Mouse (Mus musculus): Measurements from ENCODE around the gene Ier3. TPM values are rescaled to one million over a fixed set of nuclear protein-coding genes. Genes with fewer than 3 reads are reported as not detected.

The Ier3 gene
- polyA plus RNA-seq, 1 experiment, result not detected

DNA sequence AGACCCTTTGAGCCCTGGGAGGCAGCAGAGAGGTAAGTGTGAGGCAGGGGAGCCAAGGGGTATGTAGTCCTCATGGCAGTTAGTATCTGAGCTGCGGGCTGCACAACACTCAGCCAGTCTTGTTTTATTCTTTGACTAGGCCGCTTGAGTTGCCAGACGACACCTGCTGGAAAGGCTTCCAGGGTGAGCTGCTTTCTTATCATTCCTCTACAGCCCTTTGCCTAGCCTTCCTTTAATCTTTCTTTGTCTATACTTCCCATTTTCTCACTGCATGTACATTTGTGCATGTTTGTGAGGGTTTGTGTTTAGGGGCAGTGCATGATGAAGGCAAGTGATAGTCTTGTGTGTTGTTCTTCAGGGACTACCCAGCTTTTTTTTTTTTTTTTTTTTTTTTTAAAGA, 29.5 kb downstream of the Ier3 start:
- Histone ChIP-seq H3K4me3 (ENCODE audit: insufficient read depth, low read depth, low read length) (no peak overlapping the region), H3K27ac (ENCODE audit: insufficient read depth, low read depth, low read length) (no peak overlapping the region), H3K4me1 (ENCODE audit: control insufficient read depth, insufficient read depth, low read length) (no peaks in the 10 kb centered on the region)
- 91% methylated on average over 3 of the region's 3 CpGs for WGBS
- TF ChIP-seq POLR2A (IDR thresholded peaks at IDR 0.05; ENCODE audit: insufficient read depth, low read depth, low read length) (no peak), CTCF (IDR thresholded peaks at IDR 0.05; ENCODE audit: insufficient read depth, low read depth, low read length) (no peak)

DNA sequence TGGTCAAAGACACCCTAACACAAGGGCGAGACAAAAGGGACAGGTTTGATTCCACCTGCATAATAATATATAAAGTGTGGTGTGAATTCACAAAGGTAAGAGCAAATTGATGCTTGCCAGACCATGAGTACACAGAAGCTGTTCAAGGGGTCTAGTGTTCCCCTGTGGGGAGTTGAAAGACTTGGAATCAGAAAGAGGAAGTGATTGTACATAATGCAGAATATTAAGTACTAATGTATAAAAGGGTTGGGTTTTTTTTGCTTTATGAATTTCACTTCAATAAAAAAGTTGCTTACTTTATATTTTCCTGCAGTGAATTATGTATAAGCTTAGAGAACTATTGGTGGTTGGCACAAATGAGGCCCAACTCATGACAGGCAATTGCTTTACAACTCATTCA, 37.9 kb downstream of the Ier3 start:
- Histone ChIP-seq H3K27ac (ENCODE audit: insufficient read depth, low read depth, low read length) (no peak overlapping the region), H3K4me3 (ENCODE audit: insufficient read depth, low read depth, low read length) (no peak overlapping the region), H3K4me1 (ENCODE audit: control insufficient read depth, insufficient read depth, low read length) (no peaks in the 10 kb centered on the region)
- 93% methylated on average over 1 of the region's 1 CpGs for WGBS
- TF ChIP-seq POLR2A (IDR thresholded peaks at IDR 0.05; ENCODE audit: insufficient read depth, low read depth, low read length), result no peak
- no peak for TF ChIP-seq CTCF (IDR thresholded peaks at IDR 0.05; ENCODE audit: insufficient read depth, low read depth, low read length)

DNA sequence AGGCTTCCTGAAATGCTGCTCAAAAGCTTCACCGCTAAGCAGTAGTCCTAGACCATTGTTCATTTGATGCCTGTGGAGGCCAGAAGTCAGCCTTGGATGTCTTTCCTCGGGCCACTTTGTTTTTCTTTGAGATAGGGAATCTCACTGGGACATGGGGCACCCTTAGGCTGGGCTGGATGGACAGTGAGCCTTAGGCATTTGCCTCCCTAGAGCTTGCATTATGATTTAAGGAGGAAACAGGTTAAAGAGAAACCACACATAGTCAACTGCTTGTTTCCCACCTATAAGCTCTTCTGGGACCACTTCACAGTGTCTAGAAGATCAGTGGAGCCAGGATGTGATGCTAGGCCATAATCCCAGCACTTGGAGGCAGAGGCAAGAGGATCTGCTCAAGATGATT, 38.4 kb downstream of the Ier3 start:
- H3K4me1 ChIP-seq (ENCODE audit: control insufficient read depth, insufficient read depth, low read length), result 0 out of 2 replicates have a peak, but pooled peaks cover under 1% of the 10 kb centered on the region
- no peak for TF ChIP-seq POLR2A (IDR thresholded peaks at IDR 0.05; ENCODE audit: insufficient read depth, low read depth, low read length)
- TF ChIP-seq CTCF (IDR thresholded peaks at IDR 0.05; ENCODE audit: insufficient read depth, low read depth, low read length), result no peak
- no peak overlapping the region for H3K4me3 ChIP-seq (ENCODE audit: insufficient read depth, low read depth, low read length)
- no peak overlapping the region for H3K27ac ChIP-seq (ENCODE audit: insufficient read depth, low read depth, low read length)
- 77% methylated on average over 2 of the region's 2 CpGs for WGBS

GRCm38 (mm10) chr17:35860831-35861197, 39.3 kb downstream of the Ier3 start:
- TF ChIP-seq CTCF (IDR thresholded peaks at IDR 0.05; ENCODE audit: insufficient read depth, low read depth, low read length) (no peak), POLR2A (IDR thresholded peaks at IDR 0.05; ENCODE audit: insufficient read depth, low read depth, low read length) (no peak)
- 5% methylated on average over 12 of the region's 12 CpGs for WGBS

GRCm38 (mm10) chr17:35861198-35861857, 39.8 kb downstream of the Ier3 start, which contains the start of gene Nrm:
Nrm (plus strand) TSS chr17:35861318.
- Histone ChIP-seq H3K4me3 (ENCODE audit: insufficient read depth, low read depth, low read length) (peak within 1 kb of the TSS; percentile 60), H3K27ac (ENCODE audit: insufficient read depth, low read depth, low read length) (peak within 1 kb of the TSS; percentile 29; the same call in 1 of the 2 replicates), H3K4me1 (ENCODE audit: control insufficient read depth, insufficient read depth, low read length) (peaks cover 10% of the 10 kb centered on the region; the same call in 1 of the 2 replicates)
- TF ChIP-seq CTCF (IDR thresholded peaks at IDR 0.05; ENCODE audit: insufficient read depth, low read depth, low read length) (peak; percentile 44; the same call in 1 of the 2 replicates), POLR2A (IDR thresholded peaks at IDR 0.05; ENCODE audit: insufficient read depth, low read depth, low read length) (peak; percentile 67; the same call in 1 of the 2 replicates)
- under 1% methylated on average over 47 of the region's 47 CpGs for WGBS

More at GRCm38 (mm10) chr17:35860831-35861197, 39.3 kb downstream of the Ier3 start:
- H3K4me3 ChIP-seq (ENCODE audit: insufficient read depth, low read depth, low read length), result peak overlapping the region; percentile 60
- no peak overlapping the region for H3K27ac ChIP-seq (ENCODE audit: insufficient read depth, low read depth, low read length)
- peaks cover 9% of the 10 kb centered on the region; the same call in 1 of the 2 replicates for H3K4me1 ChIP-seq (ENCODE audit: control insufficient read depth, insufficient read depth, low read length)

DNA sequence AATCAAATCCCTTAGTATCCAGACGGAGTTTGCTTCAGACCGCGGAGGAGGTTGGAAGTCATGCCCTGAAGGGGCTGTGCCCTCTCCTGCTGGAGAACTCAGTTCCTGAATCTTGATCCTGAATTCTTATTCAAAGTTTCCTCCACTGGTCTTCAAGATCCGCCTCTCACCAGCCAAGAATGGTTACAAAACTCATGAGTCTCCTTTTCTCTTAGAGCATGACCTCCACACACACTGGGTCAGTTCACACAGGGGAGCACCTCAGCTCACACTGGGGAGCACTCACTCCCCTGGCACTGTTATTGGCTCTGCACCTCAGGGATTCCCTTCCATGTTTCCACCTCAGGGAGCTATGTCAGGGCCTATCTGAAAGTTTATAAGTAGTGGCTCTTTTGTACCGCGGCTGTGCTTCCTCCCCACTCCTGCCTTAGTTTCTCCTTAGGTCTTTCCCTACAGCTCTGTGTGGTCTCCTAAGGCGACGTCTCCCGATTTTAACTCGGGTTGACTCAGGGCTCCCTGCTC, 43.4 kb downstream of the Ier3 start:
- peaks cover 40% of the 10 kb centered on the region for H3K4me1 ChIP-seq (ENCODE audit: control insufficient read depth, insufficient read depth, low read length)
- no peak for TF ChIP-seq POLR2A (IDR thresholded peaks at IDR 0.05; ENCODE audit: insufficient read depth, low read depth, low read length)
- TF ChIP-seq CTCF (IDR thresholded peaks at IDR 0.05; ENCODE audit: insufficient read depth, low read depth, low read length), result no peak
- 35% methylated on average over 10 of the region's 10 CpGs for WGBS
- no peak overlapping the region for H3K27ac ChIP-seq (ENCODE audit: insufficient read depth, low read depth, low read length)
- no peak overlapping the region for H3K4me3 ChIP-seq (ENCODE audit: insufficient read depth, low read depth, low read length)

DNA sequence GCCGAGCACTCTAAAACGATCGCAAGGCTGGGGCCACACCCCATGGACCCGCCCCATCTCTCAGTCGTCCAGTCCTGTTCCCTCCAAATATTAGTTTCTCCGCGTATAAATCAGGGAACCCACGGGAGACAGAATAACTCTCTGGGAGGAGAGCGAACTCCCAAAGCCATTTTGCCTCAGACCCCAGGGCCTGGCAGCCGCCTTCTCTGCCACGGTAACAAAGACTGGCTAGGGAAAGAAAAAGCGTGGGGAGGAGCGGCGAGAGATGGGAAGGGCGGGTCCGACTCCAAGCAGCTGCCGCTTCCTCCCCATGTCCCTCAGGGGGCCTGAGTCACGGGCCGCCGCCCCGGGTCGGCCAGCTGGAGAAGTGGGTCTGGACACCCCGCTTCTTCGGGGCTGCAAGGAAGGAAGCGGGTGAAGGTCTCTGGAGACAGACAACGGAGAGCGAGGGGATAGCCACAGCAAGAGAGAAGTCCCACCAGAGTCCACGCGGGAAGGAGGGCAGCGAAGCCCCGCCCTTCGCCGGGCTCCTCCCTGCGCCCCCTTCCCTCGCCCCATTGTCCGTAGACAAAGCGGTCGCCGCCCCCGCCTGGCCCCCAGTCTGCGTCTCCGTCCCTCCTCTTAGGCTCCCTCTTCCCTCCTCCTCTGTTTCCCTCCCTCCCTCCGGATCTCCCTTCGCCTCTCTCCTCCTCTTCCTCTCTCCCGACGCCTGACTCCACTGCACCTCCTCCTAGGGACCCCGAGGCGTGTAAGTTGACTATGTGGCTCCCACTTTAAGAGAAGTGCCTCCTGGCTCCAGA, 44.2 kb downstream of the Ier3 start, which contains the start of gene Ppp1r18:
Ppp1r18 (plus strand) TSS at position 113 of the 800 bp plus-strand sequence.
- peaks cover 47% of the 10 kb centered on the region for H3K4me1 ChIP-seq (ENCODE audit: control insufficient read depth, insufficient read depth, low read length)
- under 1% methylated on average over 47 of the region's 48 CpGs for WGBS

DNA sequence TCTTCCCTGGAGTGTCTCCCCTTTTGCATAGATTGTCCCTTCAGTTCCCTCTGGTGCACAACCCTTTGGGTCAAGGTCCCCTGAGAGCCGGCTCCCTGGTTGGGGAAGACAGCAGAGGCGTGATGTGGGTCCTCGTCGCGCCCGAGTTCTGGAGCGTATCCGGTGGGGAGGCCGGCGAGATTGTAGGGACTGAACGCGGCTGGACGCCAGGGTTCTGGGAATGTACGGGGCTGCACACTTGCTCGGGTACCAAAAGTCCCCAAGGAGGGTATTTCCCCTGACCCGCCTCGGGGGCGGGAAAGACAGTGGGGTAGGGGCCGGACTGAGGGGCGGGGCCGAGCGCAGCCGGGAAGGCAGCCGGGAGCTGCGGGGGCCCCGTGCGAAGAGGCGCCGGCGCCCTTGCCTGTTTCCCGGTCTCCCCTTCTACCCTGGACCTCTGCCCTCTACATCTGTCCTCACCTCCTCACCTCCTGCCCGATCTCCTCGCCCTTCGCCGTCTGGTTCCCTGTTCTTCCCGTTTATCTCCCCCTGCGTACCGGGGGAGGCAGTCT, 44.9 kb downstream of the Ier3 start:
- Histone ChIP-seq H3K4me3 (ENCODE audit: insufficient read depth, low read depth, low read length) (peak overlapping the region; percentile 53), H3K4me1 (ENCODE audit: control insufficient read depth, insufficient read depth, low read length) (peaks cover 47% of the 10 kb centered on the region), H3K27ac (ENCODE audit: insufficient read depth, low read depth, low read length) (peak overlapping the region; percentile 75)
- WGBS, result under 1% methylated on average over 38 of the region's 38 CpGs
- no peak for TF ChIP-seq CTCF (IDR thresholded peaks at IDR 0.05; ENCODE audit: insufficient read depth, low read depth, low read length)
- no peak for TF ChIP-seq POLR2A (IDR thresholded peaks at IDR 0.05; ENCODE audit: insufficient read depth, low read depth, low read length)

More for the DNA sequence above, 44.2 kb downstream of the Ier3 start, which contains the start of gene Ppp1r18:
- H3K4me3 ChIP-seq (ENCODE audit: insufficient read depth, low read depth, low read length), result peak within 1 kb of the TSS; percentile 53
- H3K27ac ChIP-seq (ENCODE audit: insufficient read depth, low read depth, low read length), result peak within 1 kb of the TSS; percentile 29
- no peak for TF ChIP-seq CTCF (IDR thresholded peaks at IDR 0.05; ENCODE audit: insufficient read depth, low read depth, low read length)
- no peak for TF ChIP-seq POLR2A (IDR thresholded peaks at IDR 0.05; ENCODE audit: insufficient read depth, low read depth, low read length)

All from olfactory bulb, adult 2 months (tissue).